Mouse (Mus musculus) splenic B cell, adult 2 months (primary cell): ENCODE results near the gene Sez6l.

Experiments used
- DNase-seq: peaks from one replicate; pipeline ENCODE4 v3.0.0-alpha.2; 2011; ENCODE audit warnings: low read depth, low spot score
- H3K27me3 ChIP-seq: 2 replicates; pipeline ENCODE4 v1.6.1; 2012; ENCODE audit warnings: mild to moderate bottlenecking, low read length, moderate library complexity, mixed read lengths; ENCODE audit not compliant: control insufficient read depth, poor library complexity, insufficient read depth, severe bottlenecking
- H3K36me3 ChIP-seq: 2 replicates; pipeline ENCODE4 v1.6.1; 2012; ENCODE audit warnings: mild to moderate bottlenecking, low read length, moderate library complexity, mixed read lengths; ENCODE audit not compliant: control insufficient read depth, poor library complexity, insufficient read depth, severe bottlenecking

The Sez6l gene

GRCm38 (mm10) chr5:112482551-112482950 is 94.4 kb downstream of the Sez6l start:
- Histone ChIP-seq H3K27me3 (no peaks in the 10 kb centered on the region), H3K36me3 (no peaks in the 10 kb centered on the region)
- no peak for DNase-seq

- H3K27me3 ChIP-seq: no peaks in the 10 kb centered on the region
- no peaks in the 10 kb centered on the region for H3K36me3 ChIP-seq
Observed at GRCm38 (mm10) chr5:112481946-112482410, 95.0 kb downstream of the Sez6l start.

DNA sequence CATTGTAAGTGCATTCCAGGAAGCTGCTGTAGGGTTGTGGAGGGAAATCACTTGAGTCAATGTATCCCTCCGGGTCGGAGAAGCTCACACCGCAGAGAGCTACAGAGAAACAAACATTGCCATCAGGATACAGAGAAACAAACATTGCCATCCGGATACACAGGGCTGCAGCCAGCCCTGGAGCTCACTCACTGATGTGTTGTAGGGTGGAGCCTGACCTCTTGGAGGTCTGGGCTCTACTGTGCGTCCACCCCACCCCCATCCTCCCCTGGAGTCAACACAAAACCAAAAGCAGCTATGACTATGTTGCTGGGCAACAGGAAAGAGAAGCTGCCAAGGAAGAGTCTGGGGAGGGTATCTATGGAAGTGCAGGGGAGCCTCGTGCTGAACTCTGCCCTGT is 103.5 kb downstream of the Sez6l start:
- DNase-seq: no peak
- Histone ChIP-seq H3K36me3 (no peaks in the 10 kb centered on the region), H3K27me3 (no peaks in the 10 kb centered on the region)

More at GRCm38 (mm10) chr5:112481946-112482410, 95.0 kb downstream of the Sez6l start:
- no peak for DNase-seq

GRCm38 (mm10) chr5:112470144-112470543 is 106.8 kb downstream of the Sez6l start:
- Histone ChIP-seq H3K36me3 (no peaks in the 10 kb centered on the region), H3K27me3 (no peaks in the 10 kb centered on the region)
- peak; percentile 11 for DNase-seq

- Histone ChIP-seq H3K36me3 (no peaks in the 10 kb centered on the region), H3K27me3 (no peaks in the 10 kb centered on the region)
- no peak for DNase-seq
Observed at GRCm38 (mm10) chr5:112468986-112469581, 107.9 kb downstream of the Sez6l start.

- H3K27me3 ChIP-seq: no peaks in the 10 kb centered on the region
- DNase-seq: no peak
Observed at GRCm38 (mm10) chr5:112466331-112466730, 110.7 kb downstream of the Sez6l start.

DNA sequence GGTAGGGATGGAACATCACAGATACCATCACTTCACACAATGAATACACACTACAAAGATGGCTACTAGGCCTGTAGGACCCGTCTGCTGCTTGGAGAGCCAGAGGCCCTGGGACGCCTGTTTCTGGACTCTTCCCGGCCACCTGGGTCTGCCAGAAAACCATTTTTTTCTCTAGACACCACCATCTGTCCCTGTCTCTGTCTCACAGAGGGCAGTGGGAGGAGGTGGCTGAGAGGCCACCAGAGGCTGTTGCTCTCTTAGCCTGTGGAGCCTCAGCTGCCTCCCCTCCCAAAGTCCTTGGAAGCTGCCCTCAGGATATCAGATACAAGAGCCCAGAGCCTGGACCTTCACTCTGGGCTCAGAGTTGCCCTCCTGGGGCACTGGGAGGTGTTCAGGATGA is 117.1 kb downstream of the Sez6l start:
- Histone ChIP-seq H3K36me3 (no peaks in the 10 kb centered on the region), H3K27me3 (no peaks in the 10 kb centered on the region)
- no peak for DNase-seq

More at GRCm38 (mm10) chr5:112466331-112466730, 110.7 kb downstream of the Sez6l start:
- no peaks in the 10 kb centered on the region for H3K36me3 ChIP-seq

DNA sequence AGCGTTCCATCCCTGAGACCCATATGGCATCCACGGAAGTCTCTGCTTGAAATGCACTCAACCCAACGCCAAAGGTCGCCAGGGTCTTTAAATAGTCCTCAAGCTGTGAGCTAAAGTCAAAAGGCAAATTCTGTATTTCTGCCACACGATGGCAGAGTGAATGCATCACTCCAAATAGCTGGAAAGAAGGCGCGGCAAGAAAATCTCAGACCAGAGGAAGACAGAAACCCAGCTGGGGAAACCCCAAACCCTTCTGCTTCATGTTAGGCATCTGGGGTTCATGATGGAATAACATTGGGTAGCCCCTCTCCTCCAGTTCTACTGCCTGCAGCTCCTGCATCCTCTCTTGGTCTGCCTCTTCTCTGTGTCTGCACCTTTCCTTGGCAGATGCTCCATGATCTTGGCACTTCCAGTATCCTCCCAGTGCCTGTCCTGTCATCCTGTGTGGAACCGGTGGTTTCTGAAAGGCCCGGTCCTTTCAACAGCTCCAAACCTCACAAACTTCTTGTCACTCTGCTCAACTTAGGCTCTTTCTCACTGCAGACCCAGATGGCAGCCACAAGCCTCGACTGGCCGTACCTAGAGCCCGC is 121.9 kb downstream of the Sez6l start:
- H3K36me3 ChIP-seq: no peaks in the 10 kb centered on the region
- H3K27me3 ChIP-seq: no peaks in the 10 kb centered on the region
- DNase-seq: no peak

DNA sequence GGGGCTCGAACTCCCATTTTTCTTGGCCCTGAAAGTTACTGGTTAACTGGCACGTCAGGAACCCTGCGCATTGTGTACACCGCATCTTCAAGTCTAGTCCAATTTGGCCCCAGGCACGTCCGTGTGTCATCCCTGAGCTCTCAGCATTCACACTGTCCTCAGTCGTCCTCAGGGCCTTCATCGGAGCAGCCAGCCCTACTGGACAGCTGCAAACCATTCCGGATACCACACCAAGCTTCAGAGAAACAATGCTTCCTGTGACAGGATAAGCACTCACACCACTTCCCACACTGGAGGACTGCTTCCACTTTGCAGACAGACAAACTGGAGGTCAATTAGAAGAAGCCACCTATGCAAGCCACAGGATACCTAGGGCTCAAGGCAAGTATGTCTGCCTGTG is 123.9 kb downstream of the Sez6l start:
- DNase-seq: no peak
- Histone ChIP-seq H3K27me3 (no peaks in the 10 kb centered on the region), H3K36me3 (no peaks in the 10 kb centered on the region)

GRCm38 (mm10) chr5:112448747-112449440 is 128.1 kb downstream of the Sez6l start, which contains the start of gene Gm6588:
Gene Gm6588 (plus strand): TSS chr5:112449426.
- no peak for DNase-seq
- no peaks in the 10 kb centered on the region for H3K36me3 ChIP-seq
- H3K27me3 ChIP-seq: no peaks in the 10 kb centered on the region

DNA sequence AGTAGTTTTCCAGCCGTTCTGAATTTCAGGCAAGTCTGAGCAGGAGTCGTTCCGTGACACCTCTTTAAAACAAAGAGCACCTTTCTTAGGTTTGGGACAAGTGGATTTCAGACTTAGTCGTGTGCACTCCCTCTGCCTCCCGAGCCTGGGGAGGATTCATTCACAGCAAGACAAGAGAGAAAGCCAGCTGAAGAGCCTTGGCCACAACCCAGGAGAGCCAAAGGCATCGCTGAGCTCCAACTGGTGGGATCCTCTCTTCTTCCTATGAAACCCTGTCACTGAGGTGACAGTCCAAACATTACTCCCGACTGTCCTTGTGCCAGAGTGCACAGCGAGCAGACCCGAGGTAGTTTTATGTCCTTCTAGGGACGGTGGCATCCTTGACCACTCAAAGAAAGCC is 138.4 kb downstream of the Sez6l start:
- Histone ChIP-seq H3K36me3 (no peaks in the 10 kb centered on the region), H3K27me3 (no peaks in the 10 kb centered on the region)
- DNase-seq: no peak

- DNase-seq: peak; percentile 74
- no peaks in the 10 kb centered on the region for H3K36me3 ChIP-seq
Observed at GRCm38 (mm10) chr5:112433004-112433403, 144.0 kb downstream of the Sez6l start.

DNA sequence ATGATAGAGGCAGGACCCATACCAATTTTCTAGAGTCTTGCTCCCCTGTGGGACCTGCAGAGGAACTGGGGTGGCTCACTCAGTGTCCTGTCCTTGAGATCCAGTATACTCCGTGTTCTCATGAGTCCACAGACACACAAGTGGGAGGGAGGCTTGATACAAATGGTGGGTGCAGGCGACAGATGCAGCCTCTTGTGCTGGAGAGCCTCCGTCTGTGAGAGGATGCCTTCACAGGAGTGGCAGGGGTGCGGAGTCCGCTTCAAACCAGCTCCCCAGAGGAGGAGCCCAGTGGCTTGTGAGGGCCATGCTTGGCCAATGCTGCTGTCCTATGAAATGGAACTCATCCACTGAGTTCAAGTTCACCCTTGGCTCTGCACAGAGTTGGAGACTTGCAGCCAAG is 145.0 kb downstream of the Sez6l start:
- H3K36me3 ChIP-seq: no peaks in the 10 kb centered on the region
- H3K27me3 ChIP-seq: no peaks in the 10 kb centered on the region
- DNase-seq: no peak

More at GRCm38 (mm10) chr5:112433004-112433403, 144.0 kb downstream of the Sez6l start:
- H3K27me3 ChIP-seq: no peaks in the 10 kb centered on the region

- no peaks in the 10 kb centered on the region for H3K36me3 ChIP-seq
- no peaks in the 10 kb centered on the region for H3K27me3 ChIP-seq
- DNase-seq: no peak
Observed at GRCm38 (mm10) chr5:112431120-112431775, 145.7 kb downstream of the Sez6l start.

DNA sequence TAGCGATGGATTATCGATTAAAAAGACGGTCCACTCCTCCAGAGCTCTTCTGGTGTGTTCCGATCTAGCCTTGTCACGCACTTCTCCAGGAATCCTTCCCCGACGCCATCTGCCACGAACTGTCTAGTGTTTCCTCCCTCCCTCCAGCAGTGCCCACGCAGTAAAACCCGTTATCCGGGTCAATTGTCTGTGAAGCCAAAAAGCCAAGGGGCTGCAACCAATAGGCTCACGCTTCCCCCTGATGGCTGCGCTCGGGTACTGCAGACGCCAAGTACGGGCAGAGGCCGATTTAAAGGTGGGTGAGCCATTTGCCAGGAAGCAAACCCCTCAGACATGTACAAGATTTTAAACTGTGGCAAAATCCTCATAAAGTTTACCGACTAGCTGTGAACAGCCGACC is 148.0 kb downstream of the Sez6l start:
- no peaks in the 10 kb centered on the region for H3K27me3 ChIP-seq
- peak; percentile 66 for DNase-seq
- no peaks in the 10 kb centered on the region for H3K36me3 ChIP-seq
